Mouse (Mus musculus) 3134 (cell line): Measurements from ENCODE around the gene Zcchc4.
A peak's percentile ranks its signal among the peaks of the same experiment; 100 is the strongest.

Source experiments
- DNase-seq: peaks from one replicate; pipeline ENCODE4 v3.0.0-alpha.2; 2011; ENCODE audit warnings: low spot score; ENCODE audit not compliant: insufficient read length; ENCODE audit errors: extremely low read depth

Gene Zcchc4

DNA sequence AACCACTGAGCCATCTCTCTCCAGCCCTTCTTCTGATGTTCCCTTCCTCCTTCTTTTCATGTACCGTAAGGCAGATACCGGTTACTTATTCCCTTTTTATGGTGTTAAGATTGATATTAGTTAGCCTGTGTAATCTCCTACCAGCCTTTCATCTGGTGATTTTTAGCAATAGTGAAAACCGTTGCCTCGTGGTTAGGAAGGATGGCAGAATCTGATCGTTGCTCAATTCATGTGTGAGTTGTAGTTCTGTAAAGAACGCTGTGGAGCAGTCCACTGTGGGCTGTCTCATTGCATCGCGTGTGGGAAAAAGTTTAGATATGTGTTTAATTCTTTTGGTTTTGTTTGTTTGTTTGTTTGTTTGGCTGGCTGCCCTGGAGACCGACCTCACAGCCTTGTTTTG lies 18.0 kb downstream of the Zcchc4 start:
- DNase-seq, result no peak

DNA sequence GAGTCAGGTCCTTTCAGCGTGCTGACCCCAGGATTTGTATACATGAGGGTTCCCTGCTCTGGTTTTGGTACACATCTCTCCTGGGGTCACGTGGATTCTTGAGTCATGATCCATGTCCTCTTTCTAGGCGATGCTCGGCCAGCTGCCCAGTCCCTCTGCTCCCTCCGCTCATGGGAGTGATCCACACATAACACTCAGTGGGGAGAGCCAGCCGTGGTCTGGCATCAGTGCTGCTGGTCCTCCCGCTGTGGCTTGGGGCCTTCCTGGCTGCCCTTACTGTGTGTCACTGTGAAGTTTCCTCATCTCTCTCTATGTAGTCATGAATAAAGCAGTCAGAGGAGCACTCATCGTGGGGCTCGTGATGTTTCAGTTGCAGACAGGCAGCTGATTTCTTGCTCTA lies 18.9 kb downstream of the Zcchc4 start:
- peak; percentile 88 for DNase-seq

DNA sequence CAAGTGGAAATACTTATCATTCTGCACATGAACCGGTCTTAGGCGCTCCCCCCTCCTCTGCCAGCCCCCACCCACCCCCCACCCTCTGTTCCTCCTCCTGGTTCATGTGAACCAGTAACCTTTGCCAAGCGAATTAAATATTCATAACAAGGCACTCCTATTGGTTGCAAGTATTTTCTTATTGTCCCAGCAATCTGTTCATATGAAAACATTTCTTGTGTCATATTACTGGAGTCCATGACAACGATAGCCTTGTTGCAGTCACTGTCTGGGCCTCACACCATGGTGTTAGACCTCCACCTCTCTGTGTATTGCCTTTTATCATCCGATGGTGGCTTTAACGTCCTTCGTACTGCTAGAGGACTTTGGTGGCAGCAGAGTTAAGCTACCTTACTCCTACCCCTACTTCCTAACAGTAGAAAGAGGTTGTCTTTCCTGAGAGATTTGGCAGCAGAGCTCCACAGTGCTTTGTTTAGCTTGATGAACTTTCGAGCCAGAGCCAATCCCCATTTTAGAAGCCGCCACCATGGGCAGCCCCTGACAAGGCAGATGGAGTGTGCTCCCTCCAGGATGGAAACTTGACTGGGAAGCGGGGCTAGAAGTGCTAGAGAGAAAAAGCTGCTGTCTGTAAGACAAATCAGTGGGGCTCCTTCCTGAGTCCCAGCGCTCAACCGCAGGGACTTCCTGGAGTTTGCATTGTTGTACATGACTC lies 24.2 kb downstream of the Zcchc4 start:
- no peak for DNase-seq

DNA sequence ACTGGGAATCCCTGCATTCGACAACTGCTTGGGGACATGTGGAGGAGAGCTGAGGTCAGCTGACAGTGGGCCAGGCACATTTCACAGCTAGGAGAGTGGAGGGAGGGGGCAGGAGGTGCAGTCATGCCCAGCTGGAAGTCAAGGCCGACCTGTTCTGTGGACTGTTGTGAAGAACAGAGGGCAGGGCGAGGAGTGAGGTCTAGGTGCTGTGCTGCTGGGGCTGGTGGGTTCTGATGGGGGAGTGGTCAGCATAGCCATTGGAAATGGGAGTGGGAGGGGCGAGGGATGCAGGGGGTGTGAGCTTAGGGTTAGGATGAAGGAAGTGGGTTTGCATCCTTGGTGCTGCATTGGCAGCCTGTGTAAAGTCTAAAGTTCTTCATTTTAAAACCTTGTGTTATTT lies 30.6 kb downstream of the Zcchc4 start:
- no peak for DNase-seq

DNA sequence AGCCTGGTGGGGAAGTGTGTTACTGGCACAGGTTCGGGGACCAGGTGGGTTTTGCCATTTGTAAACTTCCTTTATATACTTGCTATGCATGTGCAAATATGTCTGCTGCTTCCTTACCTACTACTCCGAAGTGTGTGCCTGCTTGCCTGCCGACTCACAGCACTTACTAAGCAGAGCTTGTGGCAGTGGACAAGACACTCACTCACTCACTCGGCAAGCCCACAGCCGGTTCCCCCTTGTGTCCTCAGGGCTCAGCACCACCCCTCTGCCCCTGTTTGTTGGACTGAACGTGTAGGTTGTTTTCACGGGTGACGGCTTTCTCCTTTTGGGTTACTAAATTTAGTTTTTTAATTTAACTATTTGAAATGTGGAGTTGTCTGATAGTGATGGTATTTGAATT lies 31.1 kb downstream of the Zcchc4 start:
- no peak for DNase-seq

DNA sequence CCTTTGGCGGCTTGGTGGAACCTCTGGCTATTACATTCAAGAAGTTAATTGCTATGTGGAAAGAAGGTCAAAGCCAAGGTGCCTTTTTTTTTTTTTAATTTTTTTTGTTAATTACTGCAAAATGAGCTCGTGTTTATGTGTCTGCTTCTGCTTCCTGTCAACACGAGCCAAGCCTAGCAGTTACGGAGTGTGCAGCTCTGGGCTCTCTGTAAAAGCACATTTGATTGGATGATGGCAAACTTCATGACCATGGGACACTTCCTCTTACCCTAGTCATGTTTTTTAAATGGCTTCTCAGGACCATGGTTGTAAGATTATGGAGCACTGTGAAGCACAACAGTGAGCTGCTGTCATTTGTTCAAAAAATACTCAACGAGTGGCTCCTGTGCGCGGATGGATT lies 31.8 kb downstream of the Zcchc4 start:
- DNase-seq, result no peak

DNA sequence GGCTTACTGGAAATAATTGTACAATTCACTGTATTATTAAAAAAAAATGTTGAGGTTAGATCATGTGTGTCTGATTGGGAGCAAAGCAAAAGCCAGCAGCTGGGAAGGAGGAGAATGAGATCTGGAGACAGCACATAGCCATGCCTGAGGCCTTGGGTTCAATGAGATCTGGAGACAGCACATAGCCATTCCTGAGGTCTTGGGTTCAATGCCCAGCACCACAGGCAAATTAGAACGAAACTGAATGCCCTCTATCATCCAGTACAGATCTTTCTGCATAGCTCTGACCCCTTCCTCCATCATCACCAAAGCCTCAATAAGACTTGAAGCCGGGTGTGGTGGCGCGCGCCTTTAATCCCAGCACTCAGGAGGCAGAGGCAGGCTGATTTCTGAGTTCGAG lies 35.2 kb downstream of the Zcchc4 start:
- DNase-seq, result no peak

DNA sequence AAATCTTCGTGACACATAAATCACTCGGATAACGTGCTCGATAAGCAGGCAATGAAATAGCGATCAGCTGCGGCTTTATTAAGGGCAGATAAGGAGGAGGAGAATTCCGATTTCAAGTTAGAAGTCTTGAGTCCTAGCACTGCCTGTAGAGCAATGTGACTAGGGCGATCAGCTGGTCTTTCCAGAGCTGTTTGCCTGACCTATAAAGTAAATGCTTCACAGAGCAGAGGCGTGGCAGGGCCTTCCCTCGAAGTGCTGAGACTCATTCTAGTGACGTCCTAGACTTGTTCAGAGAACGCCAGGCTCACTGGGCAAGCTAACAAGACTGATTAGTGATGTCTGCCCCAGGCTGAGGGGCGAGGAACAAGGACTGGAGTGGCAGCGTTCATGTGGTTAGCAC lies 35.8 kb downstream of the Zcchc4 start:
- no peak for DNase-seq

DNA sequence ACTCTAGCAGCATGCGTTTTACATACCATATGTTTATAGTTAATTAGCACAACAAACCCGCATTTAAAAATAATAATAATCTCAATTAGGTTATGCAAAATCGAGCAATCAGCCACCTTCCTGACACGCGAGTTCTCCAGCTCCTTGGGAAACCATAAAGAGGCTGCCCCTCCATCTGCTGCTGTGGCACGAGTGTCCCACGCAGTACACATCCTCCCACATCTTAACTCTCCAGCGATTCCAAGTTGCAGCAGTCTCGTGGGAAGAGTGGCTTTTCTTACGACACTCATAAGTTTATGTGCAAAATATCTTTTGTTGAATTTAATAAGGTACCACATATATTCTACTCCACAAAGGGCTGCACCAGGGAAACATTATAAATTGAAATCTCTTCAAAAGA lies 37.2 kb downstream of the Zcchc4 start:
- no peak for DNase-seq

DNA sequence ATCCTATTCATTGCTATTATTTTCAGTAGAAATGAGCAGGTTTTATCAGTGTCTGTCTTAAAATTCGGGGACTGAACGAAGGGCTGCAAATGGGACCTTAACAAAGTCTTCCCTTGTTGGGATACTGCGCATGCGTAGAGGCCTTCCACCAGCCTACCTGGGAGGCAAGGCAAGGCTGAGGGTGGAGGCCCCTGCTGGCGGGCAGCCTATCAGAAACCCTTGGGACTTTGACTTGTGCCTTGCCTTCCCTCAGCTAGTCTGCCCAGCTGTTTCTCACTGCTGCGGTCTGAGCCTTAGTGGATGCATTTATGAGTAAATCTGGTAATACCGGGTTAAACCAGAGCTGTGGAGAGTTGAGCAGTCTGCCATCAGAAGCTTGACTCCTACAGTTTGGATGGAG lies 38.1 kb downstream of the Zcchc4 start:
- DNase-seq, result no peak

DNA sequence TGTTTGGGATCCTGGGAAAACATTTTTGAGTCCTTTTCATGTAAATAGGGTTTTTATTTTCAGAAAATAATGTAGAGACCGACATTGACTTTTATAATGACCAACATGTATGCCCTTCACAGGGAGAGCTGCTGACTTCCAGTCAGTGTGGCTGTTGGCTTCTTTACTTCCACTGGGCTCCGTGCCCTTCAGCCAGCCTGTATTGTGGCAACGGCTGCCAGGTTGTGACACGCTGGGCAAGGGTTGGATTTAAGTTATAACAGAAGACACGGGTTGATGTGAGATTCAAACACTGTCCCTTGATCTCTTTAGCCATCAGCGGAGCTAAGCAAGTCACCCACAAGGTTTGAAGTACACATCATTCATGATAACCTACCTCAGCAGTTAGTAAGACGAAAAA lies 43.5 kb downstream of the Zcchc4 start:
- DNase-seq, result no peak

DNA sequence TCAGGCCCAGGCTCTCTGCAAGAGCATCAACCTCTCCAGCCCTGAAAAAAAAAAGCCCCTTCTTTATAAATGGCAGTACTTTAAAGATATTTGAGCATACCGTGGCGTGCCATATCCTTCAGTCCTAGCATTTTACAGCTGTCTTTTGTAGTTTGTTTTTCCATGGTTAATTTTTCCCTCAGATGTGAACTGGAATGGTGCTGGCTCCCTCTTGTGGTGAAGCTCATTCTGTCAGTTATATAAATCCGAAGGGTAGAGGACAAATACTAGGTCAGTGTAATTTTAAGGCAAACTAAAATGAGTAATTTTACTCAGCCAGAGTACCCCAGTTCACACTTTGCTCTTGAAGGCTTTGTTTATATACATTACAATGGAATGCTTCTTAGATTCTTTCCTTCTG lies 46.5 kb downstream of the Zcchc4 start:
- DNase-seq, result no peak

DNA sequence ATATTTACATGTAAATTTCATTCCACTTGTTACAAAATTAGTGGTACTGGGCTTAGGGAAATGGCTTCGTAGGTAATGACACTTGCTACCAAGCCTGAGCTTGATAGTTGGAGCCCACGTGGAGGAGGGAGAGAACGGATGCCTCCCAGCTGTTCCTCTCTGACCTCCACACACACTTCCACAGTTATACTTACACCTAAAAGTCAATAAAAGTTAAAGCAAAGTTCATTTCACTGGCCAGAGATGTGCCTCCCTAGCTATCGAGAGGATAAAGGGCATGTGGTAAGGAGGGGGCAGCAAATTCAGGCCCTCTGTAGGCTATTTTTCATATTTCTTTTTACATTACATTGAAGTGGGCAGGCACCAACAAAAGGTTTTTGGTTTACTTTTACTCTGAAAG lies 52.7 kb downstream of the Zcchc4 start:
- no peak for DNase-seq

DNA sequence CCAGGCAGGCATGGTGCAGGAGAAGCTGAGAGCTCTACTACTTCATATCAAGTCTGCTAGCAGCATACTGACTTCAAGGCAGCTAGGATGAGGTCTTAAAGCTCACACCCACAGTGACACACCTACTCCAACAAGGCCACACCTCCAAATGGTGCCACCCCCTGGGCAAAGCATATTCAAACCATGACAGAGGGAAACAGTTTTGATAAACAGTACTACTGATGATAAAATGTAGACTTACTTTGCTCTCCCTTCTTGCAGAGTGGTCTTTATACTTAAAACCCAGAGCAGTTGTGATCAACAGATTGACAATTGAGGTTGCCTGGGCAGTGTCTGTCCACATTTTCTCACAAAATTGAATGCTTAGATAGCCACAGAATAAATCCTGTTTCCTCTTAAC lies 57.8 kb downstream of the Zcchc4 start:
- peak; percentile 13 for DNase-seq

DNA sequence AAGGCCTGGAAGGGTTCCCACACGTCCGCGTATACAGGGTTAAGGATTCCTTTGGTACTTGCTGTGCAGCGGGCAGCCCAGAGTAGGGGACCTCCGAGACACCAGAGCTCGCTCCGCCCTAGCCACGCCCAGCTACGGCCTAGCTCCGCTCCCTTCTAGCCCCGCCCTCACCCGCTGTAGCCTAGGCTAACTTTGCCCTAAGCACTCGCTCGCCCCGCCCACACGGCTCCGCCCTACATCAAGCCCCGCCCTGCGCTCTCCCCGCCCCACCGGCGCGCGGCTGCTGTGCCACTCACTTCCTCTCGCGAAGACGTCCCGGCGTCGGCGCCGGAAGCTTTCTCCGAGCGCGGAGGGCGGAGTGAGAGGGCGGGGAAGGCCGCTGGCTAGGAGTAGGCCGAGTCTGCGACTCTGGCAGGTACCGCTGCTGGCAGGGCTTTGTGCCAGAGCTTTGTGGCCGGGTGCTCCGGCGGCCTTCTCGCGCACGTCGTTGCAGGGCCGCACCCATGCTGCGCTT lies 58.6 kb downstream of the Zcchc4 start, which contains the start of gene Anapc4:
TSS of gene Anapc4 (plus strand) at position 252 of the 514 bp plus-strand sequence.
- DNase-seq, result peak; percentile 100

DNA sequence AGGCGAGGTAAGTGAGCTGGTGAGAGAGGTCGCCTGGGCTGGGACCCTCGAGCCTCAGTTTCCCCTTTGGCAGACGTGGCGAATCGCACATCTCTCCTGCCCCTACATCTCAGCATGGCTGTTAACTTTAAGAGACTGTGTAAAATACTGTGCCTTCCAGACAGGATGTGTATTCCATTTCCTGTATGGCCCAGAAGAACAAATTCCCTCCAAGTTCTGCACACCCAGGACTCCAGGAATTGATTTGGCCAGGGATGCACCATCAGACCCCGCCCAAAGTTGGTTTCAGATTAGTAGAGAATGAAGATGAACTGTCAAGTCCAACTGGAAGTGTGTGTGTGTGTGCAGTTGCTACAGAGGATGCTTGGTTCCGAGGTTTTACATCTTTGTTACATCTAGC lies 59.2 kb downstream of the Zcchc4 start:
- no peak for DNase-seq

DNA sequence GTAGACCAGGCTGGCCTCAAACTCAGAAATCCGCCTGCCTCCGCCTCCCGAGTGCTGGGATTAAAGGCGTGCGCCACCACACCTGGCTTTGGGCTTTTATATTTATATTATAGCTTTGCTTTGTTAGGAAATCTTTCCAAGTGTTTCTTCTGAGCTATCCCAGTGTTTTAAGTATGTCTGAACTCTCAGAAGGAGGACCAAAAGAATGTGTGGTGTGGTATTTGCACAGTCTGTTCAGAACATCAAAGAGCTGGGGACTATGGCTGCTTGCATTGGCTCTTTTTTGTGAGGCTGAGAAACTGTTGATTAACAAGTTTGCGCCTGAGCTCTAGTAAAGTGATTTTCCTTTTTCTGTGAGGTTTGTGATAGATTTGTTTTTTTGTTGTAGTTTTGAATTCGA lies 69.1 kb downstream of the Zcchc4 start:
- no peak for DNase-seq

DNA sequence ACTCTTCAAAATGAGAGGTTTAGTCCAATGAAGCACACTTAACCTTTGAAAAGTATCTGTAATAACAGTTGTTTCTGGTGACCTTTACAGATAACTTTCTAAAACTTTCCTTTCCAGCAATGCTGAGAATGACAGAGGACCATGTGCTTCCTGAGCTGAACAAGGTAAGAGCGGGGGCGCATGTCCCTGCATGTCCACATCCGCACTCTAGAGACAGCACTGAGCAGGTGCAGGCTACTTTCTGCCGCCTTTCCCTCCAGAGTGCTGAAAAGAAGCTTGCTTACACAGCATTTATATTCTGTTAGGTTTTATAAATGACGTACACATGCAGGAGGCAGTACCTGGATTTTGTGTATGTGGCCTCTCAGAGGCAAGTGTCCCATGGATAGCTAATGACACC lies 80.5 kb downstream of the Zcchc4 start:
- DNase-seq, result no peak

DNA sequence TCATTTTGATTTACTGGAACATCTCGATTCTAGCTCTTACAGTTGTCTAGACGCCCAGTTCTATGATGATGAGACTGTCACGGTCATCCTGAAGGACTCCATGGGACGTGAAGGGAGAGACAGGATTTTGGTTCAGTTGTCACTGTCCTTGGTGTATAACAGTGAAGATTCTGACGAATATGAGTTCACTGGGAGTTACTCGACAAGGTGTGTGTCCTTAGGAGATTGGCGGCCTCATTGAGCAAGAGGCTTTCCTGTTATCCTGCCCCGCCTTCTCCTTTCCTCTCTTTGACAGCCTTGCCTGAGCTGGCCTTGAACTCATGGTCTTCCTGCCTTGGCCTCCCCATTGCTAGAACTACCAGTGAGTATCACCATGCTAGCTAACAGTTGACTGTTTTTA lies 89.2 kb downstream of the Zcchc4 start:
- no peak for DNase-seq

DNA sequence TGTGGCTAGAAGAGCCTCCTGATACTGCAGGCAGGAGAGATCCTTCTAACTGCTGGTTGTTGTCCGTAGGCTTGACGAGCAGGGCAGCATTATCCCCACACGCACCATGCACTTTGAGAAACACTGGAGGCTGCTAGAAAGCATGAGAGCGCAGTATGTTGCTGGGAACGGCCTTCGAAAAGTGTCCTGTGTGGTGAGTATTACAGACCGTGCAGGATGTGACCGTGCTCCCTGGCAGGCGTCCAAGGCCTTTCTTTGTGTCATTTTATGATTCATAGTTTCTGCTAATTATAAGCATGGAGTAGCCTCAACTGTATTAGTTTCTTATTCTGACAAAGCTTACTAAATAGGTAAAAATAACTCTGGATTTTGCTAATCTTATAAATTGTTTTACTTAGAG lies 90.6 kb downstream of the Zcchc4 start:
- DNase-seq, result peak; percentile 58

DNA sequence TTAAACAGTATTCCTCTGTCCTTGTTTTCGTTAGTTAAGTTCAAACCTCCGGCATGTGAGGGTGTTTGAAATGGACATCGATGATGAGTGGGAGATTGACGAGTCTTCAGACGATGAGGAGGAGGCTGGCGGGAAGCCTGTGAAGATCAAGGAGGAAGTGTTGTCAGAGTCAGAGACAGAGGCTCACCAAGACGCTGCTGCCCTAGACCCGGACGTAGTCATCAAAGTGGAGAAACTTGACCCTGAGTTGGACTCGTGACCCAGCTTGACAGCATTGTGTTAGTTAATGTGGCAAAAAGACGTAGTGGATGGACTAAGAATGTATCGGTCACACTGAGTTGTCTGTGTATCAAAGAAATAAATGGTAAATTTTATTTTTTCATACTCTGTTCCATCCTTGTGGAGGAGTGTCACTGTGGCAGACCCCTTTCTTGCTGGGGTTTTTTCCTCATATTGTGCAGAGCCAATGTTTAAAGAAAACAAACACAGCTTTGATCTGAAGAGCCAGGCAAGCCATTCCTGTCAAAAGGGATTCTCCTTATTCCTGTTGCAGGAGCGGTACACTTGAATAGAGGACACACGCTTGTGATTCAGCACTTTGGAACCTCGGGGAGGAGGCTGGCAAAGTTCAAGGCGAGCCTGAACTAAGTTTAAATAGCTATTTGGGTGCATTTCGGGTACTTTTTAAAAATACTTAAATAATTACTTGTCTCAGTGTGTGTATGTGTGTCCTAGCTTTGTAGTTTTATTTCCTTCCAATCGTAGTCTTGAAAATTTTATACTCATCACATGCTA lies 91.3 kb downstream of the Zcchc4 start:
- no peak for DNase-seq
